Mouse (Mus musculus): ENCODE results near the gene Cpsf3.

Gene Cpsf3

GRCm38 (mm10) chr12:21331711-21332110 lies 46.5 kb downstream of the Cpsf3 start:
- DNase-seq (ENCODE audit: low spot score in 2 of 2), result no peak

- no peak for DNase-seq (ENCODE audit: low spot score in 2 of 2)
Observed at GRCm38 (mm10) chr12:21333021-21333420, 47.8 kb downstream of the Cpsf3 start.

- DNase-seq (ENCODE audit: low spot score in 2 of 2), result no peak
Observed at GRCm38 (mm10) chr12:21333766-21334165, 48.6 kb downstream of the Cpsf3 start.

- peak; percentile 28 to 55 for DNase-seq (ENCODE audit: low spot score in 2 of 2)
Observed at GRCm38 (mm10) chr12:21335869-21336268, 50.7 kb downstream of the Cpsf3 start.

GRCm38 (mm10) chr12:21337171-21337570 lies 52.0 kb downstream of the Cpsf3 start:
- DNase-seq (ENCODE audit: low spot score in 2 of 2), result no peak

- no peak for DNase-seq (ENCODE audit: low spot score in 2 of 2)
Observed at GRCm38 (mm10) chr12:21340674-21341073, 55.5 kb downstream of the Cpsf3 start.

GRCm38 (mm10) chr12:21346972-21347371 lies 61.8 kb downstream of the Cpsf3 start:
- no peak for DNase-seq (ENCODE audit: low spot score in 2 of 2)

- DNase-seq (ENCODE audit: low spot score in 2 of 2), result no peak
Observed at GRCm38 (mm10) chr12:21350113-21350876, 65.1 kb downstream of the Cpsf3 start.

- no peak for DNase-seq (ENCODE audit: low spot score in 2 of 2)
Observed at GRCm38 (mm10) chr12:21353681-21354080, 68.5 kb downstream of the Cpsf3 start.

- DNase-seq (ENCODE audit: low spot score in 2 of 2), result no peak
Observed at GRCm38 (mm10) chr12:21362686-21363085, 77.5 kb downstream of the Cpsf3 start.

GRCm38 (mm10) chr12:21363195-21363594 lies 78.0 kb downstream of the Cpsf3 start:
- DNase-seq (ENCODE audit: low spot score in 2 of 2), result no peak

Data from left cerebral cortex, adult 9 months (tissue).